Mouse (Mus musculus) gastrocnemius, adult 8-10 months (tissue): ENCODE measurements at regions not wholly inside any gene's neighbourhood (a gene's known extent, or its start where the extent isn't known, plus 50 kb on each side); places are given as distances from the start of the nearest gene placed in this dataset.

Source experiments
- DNase-seq, 2 experiments: peaks; one replicate each; pipeline ENCODE4 v3.0.0; 2022; ENCODE audit warnings: low spot score in 2 of 2

GRCm38 (mm10) chr1:34642304-34642893, 62.9 kb downstream of the Amer3 start:
- DNase-seq, result no peak

- no peak for DNase-seq
Measured at GRCm38 (mm10) chr1:34653963-34654644, 74.6 kb downstream of the Amer3 start.

GRCm38 (mm10) chr1:34657481-34657880, 78.0 kb downstream of the Amer3 start:
- DNase-seq, result no peak

GRCm38 (mm10) chr1:34663875-34664547, 84.6 kb downstream of the Amer3 start:
- DNase-seq, result no peak

- DNase-seq, result no peak
Measured at GRCm38 (mm10) chr1:34664816-34665511, 85.5 kb downstream of the Amer3 start.

GRCm38 (mm10) chr1:34665512-34665854, 86.0 kb downstream of the Amer3 start:
- DNase-seq, result no peak

GRCm38 (mm10) chr1:34666226-34666662, 86.8 kb downstream of the Amer3 start:
- no peak for DNase-seq

GRCm38 (mm10) chr1:34677105-34677741, 97.8 kb downstream of the Amer3 start:
- DNase-seq, result no peak

GRCm38 (mm10) chr1:34677832-34678733, 98.6 kb downstream of the Amer3 start:
- DNase-seq, result no peak

- DNase-seq, result no peak
Measured at GRCm38 (mm10) chr1:34678734-34679068, 99.2 kb downstream of the Amer3 start.

- DNase-seq, result no peak
Measured at GRCm38 (mm10) chr1:34686539-34686938, 107.1 kb downstream of the Amer3 start.

GRCm38 (mm10) chr1:34696533-34696932, 117.1 kb downstream of the Amer3 start:
- DNase-seq, result no peak

GRCm38 (mm10) chr1:34700237-34701030, 121.0 kb downstream of the Amer3 start:
- DNase-seq, result no peak

GRCm38 (mm10) chr1:34701436-34701835, 122.0 kb downstream of the Amer3 start:
- no peak for DNase-seq

GRCm38 (mm10) chr1:34709089-34709488, 129.6 kb downstream of the Amer3 start:
- no peak for DNase-seq

- no peak for DNase-seq
Measured at GRCm38 (mm10) chr1:34722674-34723073, 120.2 kb downstream of the Fam168b start.

GRCm38 (mm10) chr1:34732156-34732555, 110.7 kb downstream of the Fam168b start:
- no peak for DNase-seq

- no peak for DNase-seq
Measured at GRCm38 (mm10) chr1:34733026-34733913, 109.6 kb downstream of the Fam168b start.
